Mouse (Mus musculus): Measurements from ENCODE around the gene Ntng1. TPM values are rescaled to one million over a fixed set of nuclear protein-coding genes. Genes with fewer than 3 reads are reported as not detected.

The Ntng1 gene
- polyA plus RNA-seq, 1 experiment = 0.02 TPM

DNA sequence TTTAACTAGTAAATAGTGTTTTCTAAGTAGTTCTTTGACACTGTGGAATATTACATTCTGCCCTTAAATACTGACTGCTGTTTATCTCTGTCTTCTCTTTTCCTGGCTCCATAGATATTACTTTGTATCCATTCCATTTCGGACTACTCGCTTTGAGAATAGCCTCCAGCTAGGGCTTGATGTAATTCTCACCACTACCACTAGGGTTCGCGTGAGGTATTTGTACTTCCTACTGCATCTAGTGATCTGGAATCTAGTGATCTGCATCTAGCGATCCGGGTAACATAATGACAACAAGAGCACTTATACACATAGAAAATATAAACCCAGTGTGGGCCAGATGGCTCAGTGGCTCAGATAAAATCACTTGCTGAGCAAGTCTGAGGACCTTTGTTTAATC lies 14.2 kb downstream of the Ntng1 start:
- Histone ChIP-seq H3K27me3 (ENCODE audit: control insufficient read depth, insufficient read depth, insufficient read length) (no peaks in the 10 kb centered on the region), H3K4me3 (ENCODE audit: insufficient read depth, poor library complexity, severe bottlenecking) (no peak overlapping the region), H3K36me3 (ENCODE audit: control insufficient read depth, insufficient read depth) (no peaks in the 10 kb centered on the region)

DNA sequence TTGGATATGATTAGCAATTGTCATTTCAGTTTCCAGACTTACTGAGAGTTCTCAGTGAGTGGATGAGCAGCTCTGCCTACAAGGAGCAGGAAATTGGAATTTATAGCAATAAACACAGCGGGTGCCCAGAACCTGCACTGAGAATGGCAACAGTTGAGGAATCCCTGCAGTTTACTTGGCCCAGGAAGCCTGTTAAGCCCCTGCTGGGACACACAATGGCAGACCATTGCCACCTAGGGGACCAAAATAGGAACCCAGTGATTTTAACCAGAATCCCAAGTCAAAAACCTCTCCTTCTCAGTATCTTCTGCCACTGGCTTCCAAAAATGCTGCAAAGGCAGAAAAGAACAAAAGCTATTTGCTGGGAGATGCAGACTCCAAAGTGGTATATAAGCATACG lies 37.8 kb downstream of the Ntng1 start:
- H3K27me3 ChIP-seq (ENCODE audit: control insufficient read depth, insufficient read depth, insufficient read length) = no peaks in the 10 kb centered on the region
- H3K4me3 ChIP-seq (ENCODE audit: insufficient read depth, poor library complexity, severe bottlenecking) = no peak overlapping the region
- H3ac ChIP-seq (ENCODE audit: control insufficient read depth, insufficient read length, low read depth) = no peak overlapping the region
- H3K79me3 ChIP-seq (ENCODE audit: low read depth) = no peaks in the 10 kb centered on the region
- H3K36me3 ChIP-seq (ENCODE audit: control insufficient read depth, insufficient read depth) = no peaks in the 10 kb centered on the region
- no peaks in the 10 kb centered on the region for H3K79me2 ChIP-seq (ENCODE audit: control insufficient read depth, insufficient read depth)
- TF ChIP-seq CTCF (IDR thresholded peaks at IDR 0.05; ENCODE audit: control insufficient read depth, insufficient read depth, insufficient read length) (no peak), MYOD1 (IDR thresholded peaks at IDR 0.05; ENCODE audit: control insufficient read depth, insufficient read length, low read depth) (no peak), CEBPB (IDR thresholded peaks at IDR 0.05; ENCODE audit: low read depth) (no peak), FOSL1 (IDR thresholded peaks at IDR 0.05; ENCODE audit: insufficient read depth, low read length, poor library complexity, severe bottlenecking) (no peak), MAX (IDR thresholded peaks at IDR 0.05) (no peak), USF1 (IDR thresholded peaks at IDR 0.05; ENCODE audit: low read depth) (no peak), MYOG (IDR thresholded peaks at IDR 0.05; ENCODE audit: control insufficient read depth, extremely low read depth, insufficient read length) (no peak)

More for the DNA sequence above, 14.2 kb downstream of the Ntng1 start:
- Histone ChIP-seq H3K79me2 (ENCODE audit: control insufficient read depth, insufficient read depth) (no peaks in the 10 kb centered on the region), H3ac (ENCODE audit: control insufficient read depth, insufficient read length, low read depth) (no peak overlapping the region), H3K79me3 (ENCODE audit: low read depth) (no peaks in the 10 kb centered on the region)
- TF ChIP-seq CEBPB (IDR thresholded peaks at IDR 0.05; ENCODE audit: low read depth) (no peak), USF1 (IDR thresholded peaks at IDR 0.05; ENCODE audit: low read depth) (no peak), CTCF (IDR thresholded peaks at IDR 0.05; ENCODE audit: control insufficient read depth, insufficient read depth, insufficient read length) (no peak), MAX (IDR thresholded peaks at IDR 0.05) (no peak), MYOG (IDR thresholded peaks at IDR 0.05; ENCODE audit: control insufficient read depth, extremely low read depth, insufficient read length) (no peak), FOSL1 (IDR thresholded peaks at IDR 0.05; ENCODE audit: insufficient read depth, low read length, poor library complexity, severe bottlenecking) (no peak), MYOD1 (IDR thresholded peaks at IDR 0.05; ENCODE audit: control insufficient read depth, insufficient read length, low read depth) (no peak)

DNA sequence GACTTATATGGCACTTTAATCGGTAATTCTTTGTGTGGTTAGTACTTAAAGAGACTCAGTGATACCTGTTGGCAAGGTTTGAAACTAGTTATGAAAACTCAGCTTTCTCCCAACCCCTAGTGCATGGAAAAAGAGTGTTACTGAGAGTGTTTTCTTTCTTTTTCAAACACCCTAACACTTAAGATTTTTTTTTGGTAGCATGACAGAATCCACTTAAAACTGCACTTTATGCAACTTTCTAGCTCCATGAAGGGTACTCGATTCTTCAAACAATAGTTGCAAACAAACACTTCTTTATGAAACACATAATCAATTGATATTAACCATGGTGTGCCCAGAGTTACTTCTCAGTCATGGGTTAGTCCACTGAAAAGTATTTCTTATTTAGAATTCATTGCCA lies 49.4 kb downstream of the Ntng1 start:
- Histone ChIP-seq H3K36me3 (ENCODE audit: control insufficient read depth, insufficient read depth) (no peaks in the 10 kb centered on the region), H3K79me2 (ENCODE audit: control insufficient read depth, insufficient read depth) (no peaks in the 10 kb centered on the region), H3K27me3 (ENCODE audit: control insufficient read depth, insufficient read depth, insufficient read length) (no peaks in the 10 kb centered on the region), H3K4me3 (ENCODE audit: insufficient read depth, poor library complexity, severe bottlenecking) (no peak overlapping the region), H3ac (ENCODE audit: control insufficient read depth, insufficient read length, low read depth) (no peak overlapping the region), H3K79me3 (ENCODE audit: low read depth) (no peaks in the 10 kb centered on the region)
- TF ChIP-seq MAX (IDR thresholded peaks at IDR 0.05) (no peak), MYOG (IDR thresholded peaks at IDR 0.05; ENCODE audit: control insufficient read depth, extremely low read depth, insufficient read length) (no peak), FOSL1 (IDR thresholded peaks at IDR 0.05; ENCODE audit: insufficient read depth, low read length, poor library complexity, severe bottlenecking) (no peak), MYOD1 (IDR thresholded peaks at IDR 0.05; ENCODE audit: control insufficient read depth, insufficient read length, low read depth) (no peak), USF1 (IDR thresholded peaks at IDR 0.05; ENCODE audit: low read depth) (no peak), CTCF (IDR thresholded peaks at IDR 0.05; ENCODE audit: control insufficient read depth, insufficient read depth, insufficient read length) (no peak), CEBPB (IDR thresholded peaks at IDR 0.05; ENCODE audit: low read depth) (no peak)

DNA sequence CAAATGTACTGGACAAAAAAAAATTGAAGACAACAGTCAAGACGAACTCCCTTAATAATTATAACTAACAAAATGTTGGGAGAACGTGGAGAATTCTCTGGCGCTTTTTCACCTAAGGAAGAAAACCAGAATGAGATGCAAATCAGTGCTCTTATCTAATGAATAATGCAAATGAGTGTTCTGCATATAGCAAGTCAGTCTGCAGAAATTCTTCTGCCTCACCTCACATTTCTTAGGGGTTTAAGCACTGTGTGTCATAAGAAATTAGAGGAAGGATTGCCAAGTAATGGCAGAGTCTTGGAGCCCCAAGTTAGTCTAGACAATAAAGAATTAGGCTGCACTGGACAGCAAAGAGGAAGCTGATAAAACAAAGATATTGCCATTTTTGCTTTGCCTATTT lies 49.8 kb downstream of the Ntng1 start:
- Histone ChIP-seq H3K4me3 (ENCODE audit: insufficient read depth, poor library complexity, severe bottlenecking) (no peak overlapping the region), H3ac (ENCODE audit: control insufficient read depth, insufficient read length, low read depth) (no peak overlapping the region)

DNA sequence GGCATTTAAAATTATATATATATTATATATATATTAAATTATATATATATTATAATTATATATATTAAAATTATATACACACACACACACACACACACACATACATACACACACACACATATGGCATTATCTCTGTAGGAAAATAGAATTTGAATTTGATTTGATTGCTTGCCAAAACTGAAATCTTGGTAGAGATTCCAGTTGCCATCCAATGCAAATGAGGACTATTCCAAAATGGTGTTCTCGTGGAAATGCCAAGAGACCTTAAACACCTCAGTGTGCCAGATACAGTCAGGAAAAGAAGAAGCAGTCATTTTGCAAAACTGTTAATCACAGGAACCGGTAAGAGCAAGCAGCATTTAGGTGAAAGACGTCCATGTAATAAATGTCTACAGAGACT lies 51.3 kb downstream of the Ntng1 start:
- H3K27me3 ChIP-seq (ENCODE audit: control insufficient read depth, insufficient read depth, insufficient read length) = no peaks in the 10 kb centered on the region
- no peak overlapping the region for H3K4me3 ChIP-seq (ENCODE audit: insufficient read depth, poor library complexity, severe bottlenecking)
- H3K79me3 ChIP-seq (ENCODE audit: low read depth) = no peaks in the 10 kb centered on the region
- H3K36me3 ChIP-seq (ENCODE audit: control insufficient read depth, insufficient read depth) = no peaks in the 10 kb centered on the region
- H3ac ChIP-seq (ENCODE audit: control insufficient read depth, insufficient read length, low read depth) = no peak overlapping the region
- no peaks in the 10 kb centered on the region for H3K79me2 ChIP-seq (ENCODE audit: control insufficient read depth, insufficient read depth)
- TF ChIP-seq FOSL1 (IDR thresholded peaks at IDR 0.05; ENCODE audit: insufficient read depth, low read length, poor library complexity, severe bottlenecking) (no peak), MAX (IDR thresholded peaks at IDR 0.05) (no peak), MYOG (IDR thresholded peaks at IDR 0.05; ENCODE audit: control insufficient read depth, extremely low read depth, insufficient read length) (no peak), CEBPB (IDR thresholded peaks at IDR 0.05; ENCODE audit: low read depth) (no peak), MYOD1 (IDR thresholded peaks at IDR 0.05; ENCODE audit: control insufficient read depth, insufficient read length, low read depth) (no peak)

More for the DNA sequence above, 49.8 kb downstream of the Ntng1 start:
- Histone ChIP-seq H3K79me3 (ENCODE audit: low read depth) (no peaks in the 10 kb centered on the region), H3K36me3 (ENCODE audit: control insufficient read depth, insufficient read depth) (no peaks in the 10 kb centered on the region), H3K79me2 (ENCODE audit: control insufficient read depth, insufficient read depth) (no peaks in the 10 kb centered on the region), H3K27me3 (ENCODE audit: control insufficient read depth, insufficient read depth, insufficient read length) (no peaks in the 10 kb centered on the region)
- TF ChIP-seq MYOD1 (IDR thresholded peaks at IDR 0.05; ENCODE audit: control insufficient read depth, insufficient read length, low read depth) = no peak

DNA sequence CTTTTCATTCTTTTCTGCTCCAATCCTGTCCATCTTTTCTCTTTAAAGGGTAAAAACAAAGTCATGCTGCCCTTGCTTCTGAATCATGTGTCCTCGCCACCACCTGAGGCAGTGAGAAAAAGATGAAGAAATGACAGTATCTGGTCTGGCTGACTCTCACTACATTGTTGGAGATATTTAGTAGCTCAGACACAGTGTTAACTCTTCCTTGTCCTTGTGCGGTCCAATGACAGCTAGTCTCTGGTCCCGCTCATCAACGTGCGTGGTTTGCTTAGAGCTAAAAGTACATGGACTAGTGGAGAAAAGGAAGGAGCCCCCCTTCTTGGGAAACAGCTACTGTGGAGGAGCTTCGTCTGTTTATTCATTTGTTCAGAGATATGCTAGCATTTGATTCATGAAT lies 56.6 kb downstream of the Ntng1 start:
- Histone ChIP-seq H3K36me3 (ENCODE audit: control insufficient read depth, insufficient read depth) (no peaks in the 10 kb centered on the region), H3K4me3 (ENCODE audit: insufficient read depth, poor library complexity, severe bottlenecking) (no peak overlapping the region), H3ac (ENCODE audit: control insufficient read depth, insufficient read length, low read depth) (no peak overlapping the region), H3K79me3 (ENCODE audit: low read depth) (no peaks in the 10 kb centered on the region), H3K27me3 (ENCODE audit: control insufficient read depth, insufficient read depth, insufficient read length) (no peaks in the 10 kb centered on the region), H3K79me2 (ENCODE audit: control insufficient read depth, insufficient read depth) (no peaks in the 10 kb centered on the region)
- TF ChIP-seq MAX (IDR thresholded peaks at IDR 0.05) (no peak), FOSL1 (IDR thresholded peaks at IDR 0.05; ENCODE audit: insufficient read depth, low read length, poor library complexity, severe bottlenecking) (no peak), CEBPB (IDR thresholded peaks at IDR 0.05; ENCODE audit: low read depth) (no peak), MYOD1 (IDR thresholded peaks at IDR 0.05; ENCODE audit: control insufficient read depth, insufficient read length, low read depth) (no peak), USF1 (IDR thresholded peaks at IDR 0.05; ENCODE audit: low read depth) (no peak), MYOG (IDR thresholded peaks at IDR 0.05; ENCODE audit: control insufficient read depth, extremely low read depth, insufficient read length) (no peak), CTCF (IDR thresholded peaks at IDR 0.05; ENCODE audit: control insufficient read depth, insufficient read depth, insufficient read length) (no peak)
